Mouse (Mus musculus): ENCODE measurements at regions not wholly inside any gene's neighbourhood (a gene's known extent, or its start where the extent isn't known, plus 50 kb on each side); places are given as distances from the start of the nearest gene placed in this dataset.

DNA sequence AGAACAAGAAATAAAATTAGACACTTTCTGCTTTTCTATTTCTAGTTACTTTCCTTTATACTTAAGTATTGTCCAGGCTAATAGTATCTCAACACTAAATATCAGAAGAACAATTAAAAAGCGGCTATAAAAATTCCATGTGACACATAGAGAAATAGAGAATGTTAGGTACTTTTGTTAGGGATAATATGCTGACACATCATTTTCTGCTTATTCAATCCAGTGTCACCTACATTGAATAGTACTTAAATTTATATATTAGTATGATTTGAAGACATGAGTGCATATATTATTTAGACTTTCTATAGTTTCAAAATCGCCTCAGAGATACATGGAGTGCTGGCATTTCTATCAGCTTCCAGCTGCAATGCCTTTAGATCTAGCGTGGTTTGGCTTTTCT is 267.1 kb upstream of the Usp25 start:
- no peak for ATAC-seq (replicated peaks; ENCODE audit: low FRiP score, poor library complexity, severe bottlenecking)

DNA sequence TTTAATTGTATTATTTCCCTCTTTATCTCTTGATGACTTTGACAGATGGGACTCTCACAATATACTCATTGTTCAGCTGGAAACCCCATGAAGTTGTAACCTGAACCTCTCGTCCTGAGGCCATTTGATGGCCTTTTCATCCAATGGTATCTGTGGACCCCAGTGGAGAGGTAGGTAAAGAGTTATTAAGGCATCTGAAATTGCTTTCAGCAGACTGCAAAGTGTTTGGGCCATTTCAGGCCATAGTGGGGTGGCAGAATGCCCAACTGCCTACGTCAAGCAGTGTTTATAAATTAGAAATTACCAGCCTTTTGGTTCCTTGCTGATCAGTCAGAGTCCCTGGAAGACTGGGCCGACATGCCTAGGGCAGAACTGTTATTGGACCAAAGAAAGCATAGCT is 272.4 kb upstream of the Usp25 start:
- ATAC-seq (replicated peaks; ENCODE audit: low FRiP score, poor library complexity, severe bottlenecking), result no peak

DNA sequence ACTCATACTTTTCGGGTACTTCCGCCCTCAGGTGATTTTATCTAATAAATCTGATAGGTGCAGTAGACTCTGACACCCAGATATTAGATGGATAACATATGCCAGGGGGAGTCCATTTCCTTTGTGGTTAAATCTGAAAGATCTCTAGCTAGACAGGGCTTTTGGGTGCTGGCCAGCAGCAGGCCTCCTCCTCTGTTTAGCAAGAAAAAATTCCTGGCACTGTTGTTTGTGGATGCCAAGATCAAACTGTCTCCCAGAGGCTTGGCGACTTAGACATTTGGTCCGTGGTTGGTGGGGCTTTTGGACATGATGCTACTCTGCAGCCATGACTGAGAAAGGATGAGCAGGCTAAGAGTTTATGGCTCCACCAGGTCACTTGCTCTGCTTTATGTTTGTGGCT is 287.5 kb upstream of the Usp25 start:
- ATAC-seq (replicated peaks; ENCODE audit: low FRiP score, poor library complexity, severe bottlenecking), result no peak

DNA sequence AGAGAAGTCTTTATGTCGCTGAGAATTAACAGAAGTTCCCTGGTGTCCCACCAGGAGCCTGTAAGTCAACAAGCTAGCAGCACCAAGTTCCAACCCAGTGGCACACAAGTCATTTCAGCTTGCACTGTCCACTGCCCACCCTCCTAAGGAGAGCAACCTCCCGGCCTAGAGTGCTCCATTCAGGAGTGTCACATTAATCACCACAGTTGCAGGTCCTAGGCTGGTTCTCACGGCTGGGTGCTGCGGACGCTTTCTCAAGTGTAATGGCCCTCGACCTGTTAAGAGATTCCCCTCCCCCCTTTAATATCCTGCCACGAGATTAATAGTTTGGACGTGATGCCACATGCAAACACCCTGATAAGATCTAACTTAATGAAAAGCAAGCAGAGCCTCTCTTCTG is 288.2 kb upstream of the Usp25 start:
- ATAC-seq (replicated peaks; ENCODE audit: low FRiP score, poor library complexity, severe bottlenecking), result no peak

DNA sequence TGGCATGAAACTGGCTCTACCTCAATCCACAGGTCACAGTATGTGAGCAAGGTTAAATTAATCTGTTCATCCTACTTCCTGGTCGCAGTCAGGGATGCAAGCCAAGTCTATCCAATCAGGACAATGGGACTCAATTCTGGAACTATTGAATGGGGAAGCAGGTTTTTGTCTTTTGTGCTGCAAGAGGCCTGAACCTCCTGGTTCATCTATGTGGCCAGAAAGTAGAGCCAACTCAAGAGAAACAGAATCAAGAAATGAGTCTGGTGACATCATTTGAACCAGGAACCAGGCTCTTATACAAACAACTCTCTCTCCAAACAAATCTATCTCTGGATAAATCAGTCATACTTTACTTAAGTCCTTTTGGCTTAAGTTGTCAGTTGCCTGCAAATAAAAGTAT is 294.7 kb upstream of the Usp25 start:
- ATAC-seq (replicated peaks; ENCODE audit: low FRiP score, poor library complexity, severe bottlenecking), result no peak

DNA sequence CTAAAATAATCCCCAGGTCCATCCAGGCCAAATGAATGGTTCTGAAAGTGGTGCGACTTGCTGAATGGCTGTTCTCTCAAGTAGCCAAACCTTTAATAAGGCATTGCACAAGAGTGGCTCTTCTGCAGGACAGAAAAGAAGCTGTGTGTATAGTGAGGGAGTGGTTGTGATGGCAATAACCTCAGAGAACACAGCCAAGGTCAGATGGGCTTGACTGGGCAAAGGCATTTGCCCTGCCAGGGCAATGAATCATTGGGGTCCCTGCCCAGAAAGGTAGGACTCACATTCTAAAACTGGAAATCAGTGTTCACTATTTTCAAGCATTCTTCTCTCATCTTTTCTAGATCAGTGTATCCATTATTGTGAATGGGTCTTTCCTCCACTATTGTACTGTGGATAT is 295.4 kb upstream of the Usp25 start:
- no peak for ATAC-seq (replicated peaks; ENCODE audit: low FRiP score, poor library complexity, severe bottlenecking)

DNA sequence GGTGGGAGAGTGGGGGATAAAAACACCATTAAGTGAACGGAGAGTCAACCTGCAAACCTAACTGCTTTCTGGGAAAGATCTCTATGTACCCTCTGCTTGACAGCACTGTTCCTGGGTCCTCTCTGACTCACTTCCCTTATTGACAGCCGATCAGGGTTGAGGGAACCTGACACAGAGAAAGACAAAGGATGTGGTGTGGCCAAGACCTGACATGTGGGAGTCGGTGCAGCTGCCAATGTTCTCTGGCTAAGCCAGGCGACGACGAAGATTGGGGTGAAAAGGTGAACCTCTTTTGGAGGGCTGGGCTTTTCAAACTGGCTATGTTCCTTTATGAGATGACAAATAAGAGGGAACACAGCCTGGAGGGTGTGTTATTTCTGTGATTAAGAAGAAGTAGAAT is 318.6 kb upstream of the Usp25 start:
- ATAC-seq (replicated peaks; ENCODE audit: low FRiP score, poor library complexity, severe bottlenecking), result no peak

DNA sequence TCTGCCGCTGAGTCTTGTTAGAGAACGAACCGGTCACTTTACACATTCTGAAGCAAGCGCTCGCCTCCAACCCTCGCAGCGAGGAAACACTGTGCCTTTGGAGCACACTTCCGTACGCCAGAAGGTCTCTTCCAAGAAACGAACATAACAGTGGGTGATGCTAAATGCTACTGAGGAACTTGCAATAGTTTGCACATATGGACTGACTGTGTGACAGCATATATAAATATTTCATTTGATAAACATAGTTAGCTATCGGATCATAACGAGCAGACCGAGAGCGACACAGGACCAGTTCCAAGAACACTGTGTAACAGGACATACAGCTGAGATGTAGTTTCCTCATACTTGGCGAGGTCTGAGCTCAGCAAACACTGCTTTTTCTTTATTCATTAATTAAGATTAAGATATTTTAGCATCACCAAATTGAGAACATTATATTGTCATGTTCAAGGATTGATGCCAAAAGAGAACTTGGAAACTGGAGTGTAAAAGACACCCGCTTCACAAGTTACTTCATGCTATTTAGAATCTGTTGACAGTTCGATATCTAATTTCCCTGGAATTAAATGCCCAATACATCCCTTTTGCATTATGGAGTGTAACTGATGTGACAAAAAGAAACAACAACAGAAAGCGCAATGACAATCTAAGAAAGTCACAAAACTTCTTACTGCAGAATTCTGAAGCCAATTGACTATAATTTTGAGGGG is 314.3 kb upstream of the Nrip1 start:
- no peak for ATAC-seq (replicated peaks; ENCODE audit: low FRiP score, poor library complexity, severe bottlenecking)

DNA sequence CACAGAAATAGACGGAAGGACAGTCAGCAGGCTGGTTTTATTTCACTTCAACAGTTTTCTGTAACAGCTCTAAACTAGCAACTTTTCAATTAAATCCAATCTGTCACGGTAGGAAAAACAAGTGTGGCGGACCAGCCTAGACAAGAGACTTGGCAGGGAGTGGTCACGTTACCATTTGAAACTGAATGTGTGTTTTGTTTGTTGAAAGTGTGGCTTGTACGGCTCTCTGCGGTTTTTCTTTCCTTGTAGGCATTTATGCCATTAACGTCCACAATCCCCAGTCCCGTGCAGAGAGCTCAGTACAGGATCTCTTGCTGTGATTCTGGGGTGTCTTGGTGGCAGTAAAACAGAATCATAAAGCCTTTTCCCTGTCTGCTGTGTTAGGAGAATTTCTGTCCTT is 311.9 kb upstream of the Nrip1 start:
- no peak for ATAC-seq (replicated peaks; ENCODE audit: low FRiP score, poor library complexity, severe bottlenecking)

DNA sequence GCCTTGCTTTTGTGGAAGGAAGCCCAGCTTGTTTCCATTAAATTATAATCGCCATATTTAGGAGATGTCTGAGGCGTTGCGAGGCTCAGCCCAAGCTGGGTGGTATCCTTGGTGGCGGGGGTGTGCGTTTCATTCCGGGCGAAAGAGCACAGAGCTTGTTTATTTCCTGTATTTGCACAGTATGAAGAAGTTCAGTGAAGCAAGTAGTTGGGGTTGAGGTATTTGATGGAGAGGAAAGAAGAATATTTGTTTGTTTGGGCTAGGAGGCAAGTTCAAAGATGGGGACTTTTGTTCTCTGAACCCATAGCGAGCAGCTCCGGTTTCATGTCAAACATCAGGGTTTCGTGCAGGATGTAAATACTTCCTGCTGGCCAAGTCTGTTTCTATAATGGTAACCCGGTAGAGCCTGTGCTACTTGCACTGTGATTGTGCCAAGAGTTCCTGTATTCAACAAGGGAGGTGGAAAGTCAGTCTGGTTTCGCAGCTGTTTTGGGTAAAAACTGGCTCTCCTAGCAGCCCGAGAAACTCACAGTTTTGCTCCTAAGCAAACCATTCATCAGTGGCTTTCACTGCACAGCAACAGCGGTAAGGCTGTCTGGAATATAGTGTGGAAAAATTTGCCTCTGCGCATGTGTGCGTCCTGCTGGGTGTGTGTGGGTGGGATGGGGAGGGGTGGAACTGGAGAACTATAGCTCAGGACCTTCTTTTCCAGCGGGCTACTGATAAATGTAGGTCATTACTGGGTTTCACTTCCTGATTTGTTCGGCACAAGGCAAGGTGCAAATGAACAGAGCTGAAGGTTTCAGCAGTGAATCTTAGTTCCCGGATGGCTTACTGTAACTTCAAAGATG is 306.7 kb upstream of the Nrip1 start:
- no peak for ATAC-seq (replicated peaks; ENCODE audit: low FRiP score, poor library complexity, severe bottlenecking)

DNA sequence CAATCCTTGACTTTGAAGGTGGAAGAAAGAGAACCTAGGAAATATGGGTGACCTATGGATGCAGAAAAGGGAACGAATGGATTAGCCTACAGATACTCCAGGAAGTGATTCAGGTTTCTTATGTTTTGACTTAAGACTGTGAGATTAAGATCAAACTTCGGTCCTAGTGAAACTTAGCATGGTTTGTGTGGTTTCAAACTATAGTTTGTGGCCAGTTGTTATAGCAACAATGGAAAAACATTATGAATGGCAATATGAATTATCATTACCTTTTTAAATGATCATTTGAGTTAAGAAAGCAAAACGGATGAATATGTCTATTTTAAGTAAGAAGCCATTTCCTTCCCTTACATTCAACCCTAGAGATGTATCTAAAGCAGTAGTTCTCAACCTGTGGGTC is 305.3 kb upstream of the Nrip1 start:
- no peak for ATAC-seq (replicated peaks; ENCODE audit: low FRiP score, poor library complexity, severe bottlenecking)

DNA sequence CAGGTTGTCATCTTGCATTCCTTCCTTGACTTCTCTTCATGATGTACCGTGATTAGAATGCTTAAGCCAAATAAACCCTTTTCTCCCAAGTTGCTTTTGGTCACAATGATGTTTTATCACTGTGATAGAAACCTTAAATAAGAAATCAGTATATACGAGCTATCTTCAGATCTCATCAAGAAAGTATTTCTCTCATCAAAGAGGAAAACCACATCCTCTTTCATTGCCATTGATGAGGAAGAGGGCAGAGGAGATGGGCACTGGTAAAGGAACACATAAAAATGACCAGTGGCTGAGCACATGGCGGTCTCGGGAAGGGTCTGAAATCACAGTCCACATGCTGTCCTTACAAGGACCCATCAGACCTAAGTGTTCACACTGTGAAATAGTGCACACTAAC is 296.2 kb upstream of the Nrip1 start:
- ATAC-seq (replicated peaks; ENCODE audit: low FRiP score, poor library complexity, severe bottlenecking), result no peak

DNA sequence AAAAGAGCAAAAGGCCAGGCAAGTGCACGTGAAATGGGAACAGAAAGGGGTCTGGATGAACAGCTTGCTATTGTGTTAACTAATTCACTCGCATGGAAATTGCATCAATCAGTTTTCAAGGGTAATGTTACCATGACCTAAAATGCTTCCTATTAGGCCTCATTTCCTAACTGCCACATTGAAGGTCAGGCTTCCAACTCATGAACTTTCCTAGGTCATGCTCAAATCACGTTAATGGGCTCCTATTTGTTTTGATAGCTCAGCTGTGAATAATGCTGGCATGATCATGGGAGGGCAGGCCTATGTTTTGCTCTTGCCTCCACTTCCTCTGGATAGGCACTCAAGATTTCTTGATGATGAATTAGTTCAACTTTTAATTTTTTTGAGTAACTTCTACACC is 293.4 kb upstream of the Nrip1 start:
- no peak for ATAC-seq (replicated peaks; ENCODE audit: low FRiP score, poor library complexity, severe bottlenecking)

DNA sequence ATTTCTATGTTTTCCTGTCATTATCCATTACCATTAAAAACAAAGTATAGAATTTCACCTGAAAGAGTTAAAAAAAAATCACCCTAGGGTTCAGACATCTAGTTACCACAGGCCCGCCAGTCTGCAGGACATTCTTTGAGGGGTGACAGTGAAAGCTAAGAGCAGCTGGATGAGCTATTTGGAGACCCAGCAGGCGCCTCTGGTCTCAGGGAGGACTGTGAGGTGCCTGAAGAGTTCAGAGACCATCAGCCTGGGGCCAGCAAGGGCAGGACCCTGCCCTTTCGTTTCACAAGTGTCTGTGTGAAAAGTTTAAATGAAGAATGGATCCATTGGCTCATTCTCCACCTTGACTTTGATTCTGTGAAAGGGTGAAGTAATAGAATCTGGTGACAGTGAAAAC is 281.5 kb upstream of the Nrip1 start:
- ATAC-seq (replicated peaks; ENCODE audit: low FRiP score, poor library complexity, severe bottlenecking), result no peak

DNA sequence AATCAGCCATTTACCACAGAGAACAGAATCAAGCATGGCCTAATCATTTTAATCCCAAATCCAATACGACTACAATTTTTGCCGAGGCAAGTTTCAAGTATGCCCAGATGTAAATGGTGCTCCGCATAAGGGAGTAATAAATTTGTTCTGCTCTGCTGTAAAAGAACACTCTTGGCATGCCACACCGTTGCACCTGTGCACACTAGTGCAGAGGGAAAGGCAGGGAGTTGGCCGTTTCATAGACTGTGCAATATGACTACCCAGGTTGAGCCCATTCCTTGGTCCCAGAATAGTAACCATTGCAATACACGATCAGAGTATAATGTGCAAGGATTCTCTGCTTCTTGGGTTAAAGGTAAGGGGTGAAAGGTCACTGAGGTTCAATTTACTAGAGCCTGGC is 270.7 kb upstream of the Nrip1 start:
- ATAC-seq (replicated peaks; ENCODE audit: low FRiP score, poor library complexity, severe bottlenecking), result no peak

DNA sequence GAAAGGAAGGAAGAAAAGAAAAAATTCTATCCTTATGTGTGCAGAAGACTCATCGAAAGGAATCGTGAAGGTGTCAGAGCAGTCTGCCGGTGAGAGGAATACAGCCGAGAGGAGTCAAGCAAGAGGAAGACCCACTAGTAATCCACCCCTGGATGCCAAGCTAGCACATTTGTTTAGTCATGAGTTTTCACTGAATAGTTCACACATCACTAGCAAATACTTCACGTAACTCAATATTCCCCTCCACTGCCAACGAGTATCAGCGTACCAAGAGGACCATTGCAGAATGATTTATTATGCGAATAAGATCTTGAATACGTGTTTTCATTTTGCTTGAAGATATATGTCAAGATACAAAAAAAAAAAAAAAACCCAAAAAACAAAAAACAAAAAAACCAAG is 270.2 kb upstream of the Nrip1 start:
- no peak for ATAC-seq (replicated peaks; ENCODE audit: low FRiP score, poor library complexity, severe bottlenecking)

DNA sequence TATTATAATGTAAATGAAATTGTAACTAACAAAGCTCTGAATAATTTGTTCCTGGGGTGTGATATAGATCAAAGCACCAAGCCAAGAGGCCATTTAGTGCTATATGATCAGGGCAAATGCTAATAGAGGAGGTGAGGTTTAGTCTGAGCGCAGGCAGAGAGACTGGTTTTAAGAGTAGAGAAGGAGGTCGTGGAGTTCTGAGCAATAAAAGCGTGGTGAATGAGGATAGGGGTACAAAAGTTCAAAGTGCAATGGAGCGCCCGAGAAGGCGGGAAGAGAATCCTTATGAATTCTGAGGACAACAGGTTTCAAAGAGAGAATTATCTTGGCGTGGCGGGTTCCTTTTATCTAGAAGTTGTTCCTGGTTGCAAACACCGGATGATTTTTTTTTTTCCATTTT is 261.5 kb upstream of the Nrip1 start:
- no peak for ATAC-seq (replicated peaks; ENCODE audit: low FRiP score, poor library complexity, severe bottlenecking)

DNA sequence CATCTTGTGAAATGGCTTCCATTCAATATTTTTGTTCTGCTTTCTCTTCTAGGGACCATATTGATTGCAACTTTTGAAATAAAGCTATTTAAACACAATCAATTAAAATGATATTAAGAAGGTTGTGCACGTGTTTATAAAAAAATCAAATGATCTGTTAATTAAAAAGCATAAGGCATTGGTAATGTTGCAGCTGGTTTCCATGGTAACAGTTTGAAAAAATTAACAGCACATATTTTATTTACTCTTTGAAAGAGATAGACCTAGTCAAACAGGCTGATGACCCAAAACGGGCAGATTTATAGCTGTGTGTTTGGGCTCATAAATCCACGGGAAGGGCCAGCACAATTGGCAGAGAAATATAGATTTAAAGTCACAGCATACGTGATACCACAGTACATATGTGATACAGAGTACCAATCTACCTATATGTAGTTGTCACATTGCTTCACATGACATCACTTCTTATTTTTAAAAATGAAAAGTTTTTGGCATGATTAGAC is 260.6 kb upstream of the Nrip1 start:
- ATAC-seq (replicated peaks; ENCODE audit: low FRiP score, poor library complexity, severe bottlenecking), result no peak

DNA sequence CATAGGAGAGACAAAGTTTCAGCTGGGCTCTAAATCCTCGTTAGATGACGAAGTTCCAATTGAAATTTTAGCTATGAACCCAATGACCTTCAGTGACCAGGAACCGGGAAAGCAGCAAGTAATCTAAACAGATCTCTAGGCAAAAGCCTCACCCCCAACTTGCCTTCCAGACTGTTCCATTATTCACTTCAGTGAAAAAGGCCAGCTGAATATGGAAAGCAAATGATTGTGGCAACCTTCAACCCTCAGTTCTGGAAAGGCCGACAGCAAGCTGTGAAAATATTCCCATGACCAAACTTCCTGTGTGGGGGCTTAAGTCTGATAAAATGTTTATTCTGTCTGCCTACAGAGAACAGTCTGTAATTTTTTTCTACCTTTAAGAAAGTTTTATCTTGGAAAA is 252.5 kb upstream of the Nrip1 start:
- no peak for ATAC-seq (replicated peaks; ENCODE audit: low FRiP score, poor library complexity, severe bottlenecking)

DNA sequence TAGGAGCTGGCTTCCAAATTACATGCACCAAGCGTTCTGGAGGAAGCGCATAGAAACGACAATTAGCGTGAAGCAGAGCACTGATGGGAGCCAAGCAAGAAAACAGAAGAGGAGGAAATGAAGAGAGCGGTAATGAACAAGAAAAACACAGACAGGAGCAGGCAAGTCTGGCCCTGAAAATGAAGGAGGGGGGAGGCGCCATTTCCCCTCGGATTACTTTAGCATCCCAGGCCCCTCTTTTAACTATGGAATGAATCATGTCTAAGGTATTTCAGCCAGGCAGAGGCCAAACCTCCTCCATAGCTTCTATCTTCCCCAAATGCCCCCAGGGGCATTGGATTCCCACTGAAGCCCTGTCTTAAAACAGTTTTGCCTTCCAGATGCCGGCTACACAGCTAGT is 248.1 kb upstream of the Nrip1 start:
- ATAC-seq (replicated peaks; ENCODE audit: low FRiP score, poor library complexity, severe bottlenecking), result no peak

DNA sequence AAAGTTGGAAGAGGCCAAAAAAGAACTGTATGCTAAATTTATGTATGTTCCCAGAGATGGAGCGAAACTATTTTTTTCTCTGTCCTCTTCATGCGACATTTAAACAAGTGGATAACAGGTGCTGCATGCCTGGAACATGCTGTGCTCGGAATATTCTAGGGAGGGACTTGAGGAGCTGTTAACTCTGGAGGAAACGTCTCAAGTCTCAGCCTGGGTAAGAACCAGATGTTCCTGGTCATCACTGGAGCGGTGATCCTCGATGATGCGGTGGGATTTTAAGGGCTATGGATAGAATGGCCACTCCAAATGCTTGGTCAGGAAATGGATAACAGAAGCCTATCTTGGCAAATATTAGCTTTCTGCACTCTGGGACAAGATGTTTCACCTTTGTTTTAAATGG is 244.7 kb upstream of the Nrip1 start:
- ATAC-seq (replicated peaks; ENCODE audit: low FRiP score, poor library complexity, severe bottlenecking), result no peak

DNA sequence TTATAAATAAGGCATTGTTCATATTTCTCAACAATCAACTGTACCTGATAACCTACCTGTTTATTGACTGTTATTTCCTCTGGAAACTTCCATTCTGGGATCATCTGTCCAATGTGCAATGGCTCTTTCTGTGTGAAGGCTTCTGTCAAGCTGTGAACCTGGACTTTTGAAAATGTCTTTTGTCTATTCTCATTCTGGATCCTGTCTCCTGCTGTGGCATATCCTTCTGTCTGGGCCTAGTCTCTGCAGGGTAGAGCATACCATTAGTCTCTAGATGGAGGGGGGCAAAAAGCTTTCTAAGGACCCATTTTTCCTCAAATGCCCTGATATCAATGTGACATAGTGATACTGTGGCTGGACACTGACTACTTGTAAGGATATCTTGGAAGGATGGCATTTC is 237.4 kb upstream of the Nrip1 start:
- ATAC-seq (replicated peaks; ENCODE audit: low FRiP score, poor library complexity, severe bottlenecking), result no peak

Measured in erythroblast, adult 5-6 weeks (primary cell).